Mouse (Mus musculus): ENCODE data around the gene Gm16867. TPM values are rescaled to one million over a fixed set of nuclear protein-coding genes. Genes with fewer than 3 reads are reported as not detected.
"Not testable (repeated sequence)": the region's sequence is repeated elsewhere in the genome, so short reads cannot be mapped to it uniquely, and the experiment has no call there.

The Gm16867 gene
- polyA plus RNA-seq, 1 experiment from 2014 or later: not detected

- H3K27ac ChIP-seq (ENCODE audit: low read depth, low read length); H3K4me3 ChIP-seq (ENCODE audit: low read depth, low read length); DNase-seq (ENCODE audit: low spot score); ATAC-seq (ENCODE audit: insufficient read depth, low FRiP score, low TSS enrichment); H3K27me3 ChIP-seq (ENCODE audit: control insufficient read depth, insufficient read depth, low read length); H3K4me1 ChIP-seq (ENCODE audit: control insufficient read depth, insufficient read depth, low read length); H3K4me2 ChIP-seq (ENCODE audit: low read depth); H3K36me3 ChIP-seq (ENCODE audit: control insufficient read depth, insufficient read depth, low read length); H3K9ac ChIP-seq (ENCODE audit: low read length); H3K9me3 ChIP-seq (ENCODE audit: control insufficient read depth, low read length): not testable (repeated sequence)
- WGBS: no CpG with 5 or more reads among the region's 1 CpGs
These were observed 56.2 kb downstream of the Gm16867 start for GRCm38 (mm10) chr14:69447006-69447405.

- H3K27me3 ChIP-seq (ENCODE audit: control insufficient read depth, insufficient read depth, low read length); H3K27ac ChIP-seq (ENCODE audit: low read depth, low read length); H3K4me3 ChIP-seq (ENCODE audit: low read depth, low read length); H3K4me2 ChIP-seq (ENCODE audit: low read depth); H3K4me1 ChIP-seq (ENCODE audit: control insufficient read depth, insufficient read depth, low read length); ATAC-seq (ENCODE audit: insufficient read depth, low FRiP score, low TSS enrichment); H3K36me3 ChIP-seq (ENCODE audit: control insufficient read depth, insufficient read depth, low read length); H3K9me3 ChIP-seq (ENCODE audit: control insufficient read depth, low read length); H3K9ac ChIP-seq (ENCODE audit: low read length); DNase-seq (ENCODE audit: low spot score): not testable (repeated sequence)
- no CpG with 5 or more reads among the region's 7 CpGs for WGBS
These were observed 60.0 kb downstream of the Gm16867 start for GRCm38 (mm10) chr14:69443092-69443692.

- not testable (repeated sequence) for H3K9me3 ChIP-seq (ENCODE audit: control insufficient read depth, low read length); DNase-seq (ENCODE audit: low spot score); H3K4me3 ChIP-seq (ENCODE audit: low read depth, low read length); H3K9ac ChIP-seq (ENCODE audit: low read length); H3K4me2 ChIP-seq (ENCODE audit: low read depth); ATAC-seq (ENCODE audit: insufficient read depth, low FRiP score, low TSS enrichment); H3K4me1 ChIP-seq (ENCODE audit: control insufficient read depth, insufficient read depth, low read length); H3K27ac ChIP-seq (ENCODE audit: low read depth, low read length); H3K27me3 ChIP-seq (ENCODE audit: control insufficient read depth, insufficient read depth, low read length); H3K36me3 ChIP-seq (ENCODE audit: control insufficient read depth, insufficient read depth, low read length)
- no CpG with 5 or more reads among the region's 7 CpGs for WGBS
These were observed 62.2 kb downstream of the Gm16867 start for GRCm38 (mm10) chr14:69440955-69441354.

GRCm38 (mm10) chr14:69438678-69439214 lies 64.4 kb downstream of the Gm16867 start:
- H3K4me1 ChIP-seq (ENCODE audit: control insufficient read depth, insufficient read depth, low read length); H3K36me3 ChIP-seq (ENCODE audit: control insufficient read depth, insufficient read depth, low read length); H3K27ac ChIP-seq (ENCODE audit: low read depth, low read length); H3K9ac ChIP-seq (ENCODE audit: low read length); ATAC-seq (ENCODE audit: insufficient read depth, low FRiP score, low TSS enrichment); H3K9me3 ChIP-seq (ENCODE audit: control insufficient read depth, low read length); H3K4me3 ChIP-seq (ENCODE audit: low read depth, low read length); DNase-seq (ENCODE audit: low spot score); H3K4me2 ChIP-seq (ENCODE audit: low read depth); H3K27me3 ChIP-seq (ENCODE audit: control insufficient read depth, insufficient read depth, low read length): not testable (repeated sequence)
- no CpG with 5 or more reads among the region's 7 CpGs for WGBS

- no CpG with 5 or more reads among the region's 7 CpGs for WGBS
- not testable (repeated sequence) for H3K9me3 ChIP-seq (ENCODE audit: control insufficient read depth, low read length); H3K4me3 ChIP-seq (ENCODE audit: low read depth, low read length); DNase-seq (ENCODE audit: low spot score); H3K9ac ChIP-seq (ENCODE audit: low read length); H3K4me1 ChIP-seq (ENCODE audit: control insufficient read depth, insufficient read depth, low read length); H3K27ac ChIP-seq (ENCODE audit: low read depth, low read length); H3K27me3 ChIP-seq (ENCODE audit: control insufficient read depth, insufficient read depth, low read length); H3K36me3 ChIP-seq (ENCODE audit: control insufficient read depth, insufficient read depth, low read length); ATAC-seq (ENCODE audit: insufficient read depth, low FRiP score, low TSS enrichment); H3K4me2 ChIP-seq (ENCODE audit: low read depth)
These were observed 82.2 kb downstream of the Gm16867 start for GRCm38 (mm10) chr14:69421003-69421402.

- WGBS: no CpG with 5 or more reads among the region's 7 CpGs
- H3K9me3 ChIP-seq (ENCODE audit: control insufficient read depth, low read length); H3K9ac ChIP-seq (ENCODE audit: low read length); H3K4me1 ChIP-seq (ENCODE audit: control insufficient read depth, insufficient read depth, low read length); ATAC-seq (ENCODE audit: insufficient read depth, low FRiP score, low TSS enrichment); H3K4me2 ChIP-seq (ENCODE audit: low read depth); H3K36me3 ChIP-seq (ENCODE audit: control insufficient read depth, insufficient read depth, low read length); H3K27ac ChIP-seq (ENCODE audit: low read depth, low read length); DNase-seq (ENCODE audit: low spot score); H3K27me3 ChIP-seq (ENCODE audit: control insufficient read depth, insufficient read depth, low read length); H3K4me3 ChIP-seq (ENCODE audit: low read depth, low read length): not testable (repeated sequence)
These were observed 85.6 kb downstream of the Gm16867 start for GRCm38 (mm10) chr14:69417545-69417944.

Other genes with a start within 250 kb of the Gm16867 start
- not detected in 2 replicates for gene Synb, start 209.1 kb downstream of the Gm16867 start, polyA plus RNA-seq (2014; fragmentation: Nextera tagmentation; extraction: Ambion mirVana)
- not detected in 2 replicates for gene Gm27179, start 9.2 kb upstream of the Gm16867 start, polyA plus RNA-seq (2014; fragmentation: Nextera tagmentation; extraction: Ambion mirVana)
- gene Entpd4b, start 52.1 kb upstream of the Gm16867 start, polyA plus RNA-seq (2014; fragmentation: Nextera tagmentation; extraction: Ambion mirVana): 9.1 and 10.4 TPM in 2 replicates